Mouse (Mus musculus): ENCODE data around the gene Crb1. TPM values are rescaled to one million over a fixed set of nuclear protein-coding genes. Genes with fewer than 3 reads are reported as not detected.

Gene Crb1
- polyA plus RNA-seq, 1 experiment, result 0.32 TPM

DNA sequence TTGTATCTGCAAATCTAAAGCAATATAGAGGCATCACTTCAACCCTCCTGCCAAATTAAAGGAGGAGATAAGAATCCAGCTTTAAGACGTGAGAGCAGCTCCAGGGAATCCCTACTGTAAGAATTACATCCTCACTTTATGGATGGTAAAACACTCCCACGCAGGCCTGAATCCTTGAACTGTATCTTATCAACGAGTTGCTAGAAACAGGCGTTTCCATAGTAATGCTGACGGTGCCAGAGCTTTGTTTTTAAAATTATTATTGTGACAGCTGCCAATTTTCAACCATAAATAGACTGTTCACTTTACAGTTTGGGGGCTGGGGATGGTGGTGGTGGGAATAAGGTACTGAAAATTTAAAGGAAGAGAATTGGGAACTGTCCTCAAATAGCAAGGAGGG, 173.9 kb downstream of the Crb1 start:
- TF ChIP-seq POLR2A (IDR thresholded peaks at IDR 0.05; ENCODE audit: borderline replicate concordance, extremely low read depth, low read depth, low read length), result no peak
- no peak for TF ChIP-seq CTCF (IDR thresholded peaks at IDR 0.05; ENCODE audit: insufficient read depth, low read length)
- 54% methylated on average over 5 of the region's 5 CpGs for WGBS
- DNase-seq, result no peak

DNA sequence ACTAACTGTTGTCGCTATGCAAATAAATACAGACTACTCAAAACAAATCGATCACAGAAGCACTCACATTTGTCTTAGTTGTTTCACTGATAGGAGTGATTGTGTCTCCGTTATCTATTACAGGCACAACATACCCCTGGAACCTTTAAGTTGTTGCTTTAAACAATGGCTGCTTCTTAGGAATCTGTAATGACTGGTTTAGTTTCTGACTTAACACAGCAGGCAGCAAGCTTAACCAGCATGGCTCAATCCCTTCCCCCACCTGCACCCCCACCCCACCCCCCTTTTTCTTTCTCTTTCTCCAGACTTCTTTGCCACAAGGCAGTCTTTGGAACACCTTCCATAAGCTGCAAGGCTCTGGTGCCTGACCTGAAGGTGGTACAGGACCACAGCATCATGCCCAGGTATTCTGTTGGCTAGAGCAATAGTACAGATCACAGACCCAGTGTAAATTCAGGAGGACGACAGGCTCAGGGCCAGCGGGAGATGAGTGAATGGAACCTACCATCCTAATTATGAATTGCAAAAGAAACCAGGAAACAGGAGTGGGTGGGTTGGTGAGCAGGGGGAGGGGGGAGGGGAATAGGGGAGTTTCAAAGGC, 182.4 kb downstream of the Crb1 start:
- TF ChIP-seq CTCF (IDR thresholded peaks at IDR 0.05; ENCODE audit: insufficient read depth, low read length) (no peak), POLR2A (IDR thresholded peaks at IDR 0.05; ENCODE audit: borderline replicate concordance, extremely low read depth, low read depth, low read length) (no peak)
- no peak overlapping the region for H3K4me3 ChIP-seq (replicated peaks; ENCODE audit: extremely low read depth, low read depth, low read length)
- no peaks in the 10 kb centered on the region for H3K4me1 ChIP-seq (ENCODE audit: control insufficient read depth, insufficient read depth, low read length)
- 24% methylated on average over 5 of the region's 5 CpGs for WGBS
- DNase-seq, result no peak

More for the DNA sequence above, 173.9 kb downstream of the Crb1 start:
- H3K4me3 ChIP-seq (replicated peaks; ENCODE audit: extremely low read depth, low read depth, low read length), result no peak overlapping the region
- H3K4me1 ChIP-seq (ENCODE audit: control insufficient read depth, insufficient read depth, low read length), result no peaks in the 10 kb centered on the region

DNA sequence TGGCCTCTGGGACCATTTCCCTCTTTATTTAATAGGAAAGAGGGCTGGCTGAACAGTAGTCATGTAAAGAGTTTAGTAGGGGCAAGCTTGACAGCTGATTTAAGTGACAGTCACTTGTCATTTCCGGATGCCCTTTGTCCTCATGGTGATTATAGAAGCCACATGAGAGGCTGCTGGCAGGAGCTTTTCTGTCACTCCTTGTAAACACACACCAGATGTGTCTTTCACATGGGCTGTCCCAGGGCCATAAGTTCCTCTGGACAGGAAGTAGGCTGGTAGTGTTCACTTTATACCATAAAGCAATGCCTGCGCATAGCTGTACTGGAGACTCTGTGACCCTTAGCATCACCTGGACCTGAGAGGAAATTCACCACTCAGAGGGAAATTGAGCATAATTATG, 182.9 kb downstream of the Crb1 start:
- Histone ChIP-seq H3K4me1 (ENCODE audit: control insufficient read depth, insufficient read depth, low read length) (no peaks in the 10 kb centered on the region), H3K4me3 (replicated peaks; ENCODE audit: extremely low read depth, low read depth, low read length) (no peak overlapping the region)
- 40% methylated on average over 2 of the region's 2 CpGs for WGBS
- TF ChIP-seq CTCF (IDR thresholded peaks at IDR 0.05; ENCODE audit: insufficient read depth, low read length) (no peak), POLR2A (IDR thresholded peaks at IDR 0.05; ENCODE audit: borderline replicate concordance, extremely low read depth, low read depth, low read length) (no peak)
- no peak for DNase-seq

DNA sequence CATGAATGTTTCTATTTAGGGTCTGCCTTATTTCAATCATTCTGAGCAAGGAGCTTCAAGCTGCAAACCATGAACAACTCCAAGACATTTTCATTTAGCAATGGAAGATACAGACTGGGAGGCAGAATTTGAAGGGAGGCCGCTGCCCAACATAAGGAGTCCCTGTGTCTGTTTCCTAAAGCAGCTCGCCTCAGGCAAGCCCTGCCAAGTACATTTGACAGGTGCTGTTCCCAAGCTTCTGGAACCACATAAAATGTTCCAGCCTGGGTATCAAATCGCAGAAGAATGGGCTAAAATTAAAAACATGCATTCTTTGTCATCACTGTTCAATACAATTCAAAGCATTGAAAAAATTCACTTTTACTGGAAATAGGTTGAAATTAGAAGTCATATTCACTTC, 184.3 kb downstream of the Crb1 start:
- Histone ChIP-seq H3K4me3 (replicated peaks; ENCODE audit: extremely low read depth, low read depth, low read length) (no peak overlapping the region), H3K4me1 (ENCODE audit: control insufficient read depth, insufficient read depth, low read length) (no peaks in the 10 kb centered on the region)
- TF ChIP-seq POLR2A (IDR thresholded peaks at IDR 0.05; ENCODE audit: borderline replicate concordance, extremely low read depth, low read depth, low read length) (no peak), CTCF (IDR thresholded peaks at IDR 0.05; ENCODE audit: insufficient read depth, low read length) (no peak)
- WGBS, result 84% methylated on average over 3 of the region's 3 CpGs
- DNase-seq, result no peak

DNA sequence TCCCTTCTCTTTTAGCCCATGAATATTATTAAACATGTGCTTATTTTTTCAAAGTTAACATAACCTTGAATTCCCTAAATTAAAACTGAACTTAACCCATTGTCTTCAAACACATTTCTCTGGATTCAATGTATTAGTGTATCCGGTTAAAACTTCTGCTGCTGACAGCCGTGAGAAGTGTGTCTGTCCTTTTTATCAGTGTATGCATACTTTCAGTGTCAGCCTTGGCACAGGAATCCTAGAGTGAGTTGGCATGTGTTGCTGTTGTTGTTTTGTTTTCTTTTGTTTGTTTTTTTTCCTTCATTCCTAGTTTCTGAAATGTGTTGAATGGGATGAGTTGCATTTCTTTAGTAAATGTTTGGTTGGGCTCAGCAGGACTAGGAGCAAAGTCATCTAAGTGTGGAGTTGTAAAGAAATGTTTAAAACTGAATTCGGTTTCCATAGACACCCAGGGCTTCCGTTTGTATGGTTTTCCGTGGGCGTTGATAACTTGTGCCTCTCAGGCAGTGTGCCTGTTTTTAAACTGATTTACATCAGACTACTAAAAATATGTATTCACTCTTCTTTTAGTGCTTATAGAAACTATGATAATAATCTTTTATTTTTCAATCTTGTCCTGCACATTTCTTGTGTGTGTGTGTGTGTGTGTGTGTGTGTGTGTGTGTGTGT, 196.3 kb downstream of the Crb1 start:
- no peak overlapping the region for H3K4me3 ChIP-seq (replicated peaks; ENCODE audit: extremely low read depth, low read depth, low read length)
- 48% methylated on average over 6 of the region's 6 CpGs for WGBS
- no peak for DNase-seq
- no peaks in the 10 kb centered on the region for H3K4me1 ChIP-seq (ENCODE audit: control insufficient read depth, insufficient read depth, low read length)
- no peak for TF ChIP-seq CTCF (IDR thresholded peaks at IDR 0.05; ENCODE audit: insufficient read depth, low read length)

DNA sequence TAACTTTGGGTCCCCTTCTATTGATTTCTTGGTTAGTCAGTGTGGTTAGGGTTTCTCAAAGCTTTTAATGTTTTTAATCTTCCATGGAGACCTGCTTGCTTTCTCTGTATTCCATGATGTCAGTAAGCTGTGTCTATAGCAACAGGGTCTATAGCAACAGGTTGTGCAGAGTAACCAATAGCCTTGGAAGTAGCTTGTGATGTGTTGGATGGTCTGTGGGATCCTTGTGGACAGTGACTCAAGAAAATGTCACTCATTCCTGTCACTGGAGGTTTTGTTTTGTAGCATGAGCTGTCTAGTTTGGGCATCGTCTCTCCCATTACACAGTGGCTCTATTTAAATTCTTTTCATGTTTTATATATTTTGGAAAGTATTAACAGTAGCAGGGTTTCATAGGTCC, 197.2 kb downstream of the Crb1 start:
- 76% methylated on average over 1 of the region's 1 CpGs for WGBS
- Histone ChIP-seq H3K4me3 (replicated peaks; ENCODE audit: extremely low read depth, low read depth, low read length) (no peak overlapping the region), H3K4me1 (ENCODE audit: control insufficient read depth, insufficient read depth, low read length) (no peaks in the 10 kb centered on the region)
- DNase-seq, result no peak
- TF ChIP-seq CTCF (IDR thresholded peaks at IDR 0.05; ENCODE audit: insufficient read depth, low read length) (no peak), POLR2A (IDR thresholded peaks at IDR 0.05; ENCODE audit: borderline replicate concordance, extremely low read depth, low read depth, low read length) (no peak)

DNA sequence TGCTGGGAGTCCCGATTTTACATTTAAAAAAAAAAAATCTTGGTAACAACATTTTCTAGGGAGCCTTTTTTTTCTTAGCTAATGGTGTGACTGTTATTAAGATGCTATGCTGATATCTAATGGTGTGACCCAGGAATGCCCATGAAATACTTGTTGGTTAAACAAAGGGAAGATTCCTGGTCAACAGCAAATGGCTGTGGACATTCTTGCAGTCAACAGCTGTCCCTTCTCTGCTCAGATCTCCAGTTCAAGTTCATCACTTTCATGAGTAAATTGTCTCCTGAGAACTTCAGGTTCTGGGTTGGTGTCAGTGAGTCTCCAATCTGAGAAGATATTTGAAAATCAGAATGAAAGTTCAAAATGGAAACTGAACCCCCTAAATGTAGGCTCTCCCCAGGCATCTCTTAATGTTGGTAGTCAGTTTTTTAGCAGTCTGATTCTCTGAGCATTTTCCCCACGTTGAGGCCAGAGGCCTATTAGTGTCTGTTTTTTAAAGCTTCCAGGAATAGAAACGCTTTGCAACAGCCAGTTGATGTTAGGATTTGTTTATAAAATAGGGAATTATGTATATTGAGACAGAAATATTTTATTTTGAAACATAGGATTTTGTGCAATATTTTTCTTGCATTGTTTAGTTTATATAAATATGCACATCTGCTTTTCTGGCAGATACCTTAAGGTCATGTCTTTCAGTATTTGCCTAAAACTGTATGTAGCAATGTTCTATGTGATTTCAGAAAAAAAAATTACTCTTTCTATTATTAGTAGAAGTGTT, 202.7 kb downstream of the Crb1 start:
- Histone ChIP-seq H3K4me3 (replicated peaks; ENCODE audit: extremely low read depth, low read depth, low read length) (no peak overlapping the region), H3K4me1 (ENCODE audit: control insufficient read depth, insufficient read depth, low read length) (no peaks in the 10 kb centered on the region)
- 64% methylated on average over 3 of the region's 3 CpGs for WGBS
- no peak for DNase-seq
- no peak for TF ChIP-seq CTCF (IDR thresholded peaks at IDR 0.05; ENCODE audit: insufficient read depth, low read length)
- TF ChIP-seq POLR2A (IDR thresholded peaks at IDR 0.05; ENCODE audit: borderline replicate concordance, extremely low read depth, low read depth, low read length), result no peak

DNA sequence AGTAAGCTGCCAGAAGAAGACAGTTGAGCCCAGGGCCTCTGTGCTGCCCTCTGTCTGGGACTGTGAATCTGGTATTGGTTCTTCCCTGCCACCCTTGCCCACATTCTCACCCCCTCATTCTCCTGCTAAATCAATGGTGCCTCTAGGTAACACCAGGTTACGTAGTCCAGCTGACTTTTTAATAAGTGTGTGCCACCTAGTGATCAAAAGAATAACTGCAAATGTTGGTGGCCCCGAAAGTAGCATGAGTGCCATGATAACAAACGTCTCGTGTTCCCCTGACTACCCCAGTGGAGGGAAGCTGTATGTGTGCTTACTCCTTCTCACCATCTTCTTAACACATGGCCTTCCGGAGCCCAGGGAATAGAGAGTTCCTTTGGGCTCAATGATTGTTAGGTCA, 214.1 kb downstream of the Crb1 start:
- Histone ChIP-seq H3K4me1 (ENCODE audit: control insufficient read depth, insufficient read depth, low read length) (no peaks in the 10 kb centered on the region; the same call in 1 of the 2 replicates), H3K4me3 (replicated peaks; ENCODE audit: extremely low read depth, low read depth, low read length) (no peak overlapping the region)
- WGBS, result 38% methylated on average over 5 of the region's 5 CpGs
- no peak for DNase-seq
- TF ChIP-seq CTCF (IDR thresholded peaks at IDR 0.05; ENCODE audit: insufficient read depth, low read length) (no peak), POLR2A (IDR thresholded peaks at IDR 0.05; ENCODE audit: borderline replicate concordance, extremely low read depth, low read depth, low read length) (no peak)

DNA sequence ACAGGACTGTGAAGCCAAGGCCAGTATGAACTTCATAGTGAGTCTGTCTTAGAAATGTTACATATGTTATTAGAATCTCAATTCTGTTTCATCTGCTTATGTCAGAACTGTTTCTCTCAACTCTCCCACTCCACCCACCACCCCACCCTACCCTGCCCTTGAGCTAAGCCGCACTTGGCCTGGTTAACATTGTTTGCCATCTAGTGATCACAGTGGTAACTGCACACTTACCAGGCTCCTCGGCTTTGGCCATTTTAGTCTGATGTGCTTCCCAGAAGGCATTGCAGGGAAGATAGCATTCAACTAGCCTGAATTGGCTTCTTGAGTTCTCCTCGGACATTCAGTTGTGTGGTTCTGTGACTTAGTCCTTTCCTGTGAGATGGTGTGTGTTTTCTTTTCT, 215.3 kb downstream of the Crb1 start:
- DNase-seq, result no peak
- WGBS, result 47% methylated on average over 3 of the region's 3 CpGs
- TF ChIP-seq POLR2A (IDR thresholded peaks at IDR 0.05; ENCODE audit: borderline replicate concordance, extremely low read depth, low read depth, low read length), result no peak
- no peak; the same call in 1 of the 2 replicates for TF ChIP-seq CTCF (IDR thresholded peaks at IDR 0.05; ENCODE audit: insufficient read depth, low read length)
- Histone ChIP-seq H3K4me3 (replicated peaks; ENCODE audit: extremely low read depth, low read depth, low read length) (no peak overlapping the region), H3K4me1 (ENCODE audit: control insufficient read depth, insufficient read depth, low read length) (no peaks in the 10 kb centered on the region; the same call in 1 of the 2 replicates)
